Mouse (Mus musculus): ENCODE results near the gene Pias3. TPM values are rescaled to one million over a fixed set of nuclear protein-coding genes. Genes with fewer than 3 reads are reported as not detected.
A peak's percentile ranks its signal among the peaks of the same experiment; 100 is the strongest.
"Not testable (repeated sequence)": the region's sequence is repeated elsewhere in the genome, so short reads cannot be mapped to it uniquely, and the experiment has no call there.

The Pias3 gene
- polyA plus RNA-seq, 1 experiment from 2014 or later: 26.9 TPM

- H3K4me3 ChIP-seq (ENCODE audit: low read depth, low read length): peak overlapping the region; percentile 92
- peaks cover 25% of the 10 kb centered on the region for H3K4me1 ChIP-seq (ENCODE audit: control insufficient read depth, insufficient read depth, low read length)
- H3K36me3 ChIP-seq (ENCODE audit: control insufficient read depth, insufficient read depth, low read length): no peaks in the 10 kb centered on the region
- H3K9me3 ChIP-seq (replicated peaks; ENCODE audit: control insufficient read depth, low read length): no peaks in the 10 kb centered on the region
- H3K27ac ChIP-seq (ENCODE audit: low read depth, low read length): peak overlapping the region; percentile 78; the same call in 1 of the 2 replicates
- no peak for ATAC-seq (replicated peaks; ENCODE audit: insufficient number of reproducible peaks, low FRiP score, low TSS enrichment)
- H3K9ac ChIP-seq (ENCODE audit: low read depth, low read length): peak overlapping the region; percentile 92
- 51% methylated on average over 7 of the region's 7 CpGs for WGBS (ENCODE audit: insufficient replicate concordance)
- H3K27me3 ChIP-seq (ENCODE audit: control insufficient read depth, insufficient read depth, low read length): no peaks in the 10 kb centered on the region
- peak overlapping the region; percentile 76 for H3K4me2 ChIP-seq
Measured at GRCm38 (mm10) chr3:96728634-96729402, 32.6 kb downstream of the Pias3 start.

GRCm38 (mm10) chr3:96729403-96729784 is 33.2 kb downstream of the Pias3 start:
- Histone ChIP-seq H3K4me2 (peak overlapping the region; percentile 76; the same call in 1 of the 2 replicates), H3K36me3 (ENCODE audit: control insufficient read depth, insufficient read depth, low read length) (no peaks in the 10 kb centered on the region), H3K9me3 (replicated peaks; ENCODE audit: control insufficient read depth, low read length) (no peaks in the 10 kb centered on the region), H3K9ac (ENCODE audit: low read depth, low read length) (no peak overlapping the region), H3K27me3 (ENCODE audit: control insufficient read depth, insufficient read depth, low read length) (no peaks in the 10 kb centered on the region), H3K4me3 (ENCODE audit: low read depth, low read length) (no peak overlapping the region; the same call in 1 of the 2 replicates), H3K27ac (ENCODE audit: low read depth, low read length) (no peak overlapping the region), H3K4me1 (ENCODE audit: control insufficient read depth, insufficient read depth, low read length) (peaks cover 25% of the 10 kb centered on the region)
- no peak for ATAC-seq (replicated peaks; ENCODE audit: insufficient number of reproducible peaks, low FRiP score, low TSS enrichment)
- WGBS (ENCODE audit: insufficient replicate concordance): 36% methylated on average over 3 of the region's 3 CpGs

- no peaks in the 10 kb centered on the region for H3K27me3 ChIP-seq (ENCODE audit: control insufficient read depth, insufficient read depth, low read length)
- H3K27ac ChIP-seq (ENCODE audit: low read depth, low read length): no peak overlapping the region
- no peak overlapping the region for H3K4me3 ChIP-seq (ENCODE audit: low read depth, low read length)
- H3K9ac ChIP-seq (ENCODE audit: low read depth, low read length): no peak overlapping the region
- peaks cover 25% of the 10 kb centered on the region for H3K4me1 ChIP-seq (ENCODE audit: control insufficient read depth, insufficient read depth, low read length)
- H3K4me2 ChIP-seq: no peak overlapping the region
- H3K9me3 ChIP-seq (replicated peaks; ENCODE audit: control insufficient read depth, low read length): no peaks in the 10 kb centered on the region
- H3K36me3 ChIP-seq (ENCODE audit: control insufficient read depth, insufficient read depth, low read length): no peaks in the 10 kb centered on the region
- WGBS (ENCODE audit: insufficient replicate concordance): 58% methylated on average over 5 of the region's 5 CpGs
- ATAC-seq (replicated peaks; ENCODE audit: insufficient number of reproducible peaks, low FRiP score, low TSS enrichment): no peak
Measured at GRCm38 (mm10) chr3:96730785-96731184, 34.6 kb downstream of the Pias3 start.

- no peak overlapping the region for H3K4me2 ChIP-seq
- H3K36me3 ChIP-seq (ENCODE audit: control insufficient read depth, insufficient read depth, low read length): no peaks in the 10 kb centered on the region
- 84% methylated on average over 1 of the region's 1 CpGs for WGBS (ENCODE audit: insufficient replicate concordance)
- H3K4me3 ChIP-seq (ENCODE audit: low read depth, low read length): no peak overlapping the region
- ATAC-seq (replicated peaks; ENCODE audit: insufficient number of reproducible peaks, low FRiP score, low TSS enrichment): no peak
- H3K4me1 ChIP-seq (ENCODE audit: control insufficient read depth, insufficient read depth, low read length): peaks cover 21% of the 10 kb centered on the region
- H3K9ac ChIP-seq (ENCODE audit: low read depth, low read length): no peak overlapping the region
- H3K27ac ChIP-seq (ENCODE audit: low read depth, low read length): no peak overlapping the region
- no peaks in the 10 kb centered on the region for H3K9me3 ChIP-seq (replicated peaks; ENCODE audit: control insufficient read depth, low read length)
- no peaks in the 10 kb centered on the region for H3K27me3 ChIP-seq (ENCODE audit: control insufficient read depth, insufficient read depth, low read length)
Measured at GRCm38 (mm10) chr3:96733984-96734383, 37.8 kb downstream of the Pias3 start.

GRCm38 (mm10) chr3:96735200-96735599 is 39.0 kb downstream of the Pias3 start:
- no peak overlapping the region for H3K27ac ChIP-seq (ENCODE audit: low read depth, low read length)
- H3K36me3 ChIP-seq (ENCODE audit: control insufficient read depth, insufficient read depth, low read length): no peaks in the 10 kb centered on the region
- no peaks in the 10 kb centered on the region for H3K9me3 ChIP-seq (replicated peaks; ENCODE audit: control insufficient read depth, low read length)
- no peak overlapping the region for H3K9ac ChIP-seq (ENCODE audit: low read depth, low read length)
- H3K4me3 ChIP-seq (ENCODE audit: low read depth, low read length): no peak overlapping the region
- H3K4me2 ChIP-seq: no peak overlapping the region
- H3K27me3 ChIP-seq (ENCODE audit: control insufficient read depth, insufficient read depth, low read length): no peaks in the 10 kb centered on the region
- peaks cover 13% of the 10 kb centered on the region for H3K4me1 ChIP-seq (ENCODE audit: control insufficient read depth, insufficient read depth, low read length)
- WGBS (ENCODE audit: insufficient replicate concordance): 77% methylated on average over 2 of the region's 2 CpGs
- ATAC-seq (replicated peaks; ENCODE audit: insufficient number of reproducible peaks, low FRiP score, low TSS enrichment): no peak

GRCm38 (mm10) chr3:96737013-96737740 is 41.0 kb downstream of the Pias3 start:
- H3K27me3 ChIP-seq (ENCODE audit: control insufficient read depth, insufficient read depth, low read length): no peaks in the 10 kb centered on the region
- ATAC-seq (replicated peaks; ENCODE audit: insufficient number of reproducible peaks, low FRiP score, low TSS enrichment): no peak
- peaks cover 5% of the 10 kb centered on the region for H3K4me1 ChIP-seq (ENCODE audit: control insufficient read depth, insufficient read depth, low read length)
- no peak overlapping the region for H3K27ac ChIP-seq (ENCODE audit: low read depth, low read length)
- no peak overlapping the region for H3K4me3 ChIP-seq (ENCODE audit: low read depth, low read length)
- H3K9me3 ChIP-seq (replicated peaks; ENCODE audit: control insufficient read depth, low read length): no peaks in the 10 kb centered on the region
- H3K9ac ChIP-seq (ENCODE audit: low read depth, low read length): no peak overlapping the region
- H3K36me3 ChIP-seq (ENCODE audit: control insufficient read depth, insufficient read depth, low read length): no peaks in the 10 kb centered on the region
- H3K4me2 ChIP-seq: no peak overlapping the region
- 43% methylated on average over 1 of the region's 1 CpGs for WGBS (ENCODE audit: insufficient replicate concordance)

- H3K36me3 ChIP-seq (ENCODE audit: control insufficient read depth, insufficient read depth, low read length): no peaks in the 10 kb centered on the region
- ATAC-seq (replicated peaks; ENCODE audit: insufficient number of reproducible peaks, low FRiP score, low TSS enrichment): no peak
- WGBS (ENCODE audit: insufficient replicate concordance): 84% methylated on average over 1 of the region's 1 CpGs
Measured at GRCm38 (mm10) chr3:96737995-96738394, 41.8 kb downstream of the Pias3 start.

GRCm38 (mm10) chr3:96740279-96740678 is 44.1 kb downstream of the Pias3 start:
- not testable (repeated sequence) for H3K9ac ChIP-seq (ENCODE audit: low read depth, low read length); H3K36me3 ChIP-seq (ENCODE audit: control insufficient read depth, insufficient read depth, low read length); H3K9me3 ChIP-seq (replicated peaks; ENCODE audit: control insufficient read depth, low read length); H3K4me3 ChIP-seq (ENCODE audit: low read depth, low read length); H3K27ac ChIP-seq (ENCODE audit: low read depth, low read length); H3K4me1 ChIP-seq (ENCODE audit: control insufficient read depth, insufficient read depth, low read length); ATAC-seq (replicated peaks; ENCODE audit: insufficient number of reproducible peaks, low FRiP score, low TSS enrichment); H3K4me2 ChIP-seq; H3K27me3 ChIP-seq (ENCODE audit: control insufficient read depth, insufficient read depth, low read length)

More at GRCm38 (mm10) chr3:96737995-96738394, 41.8 kb downstream of the Pias3 start:
- Histone ChIP-seq H3K27ac (ENCODE audit: low read depth, low read length) (no peak overlapping the region), H3K4me2 (no peak overlapping the region), H3K9ac (ENCODE audit: low read depth, low read length) (no peak overlapping the region), H3K27me3 (ENCODE audit: control insufficient read depth, insufficient read depth, low read length) (no peaks in the 10 kb centered on the region), H3K9me3 (replicated peaks; ENCODE audit: control insufficient read depth, low read length) (no peaks in the 10 kb centered on the region), H3K4me3 (ENCODE audit: low read depth, low read length) (no peak overlapping the region), H3K4me1 (ENCODE audit: control insufficient read depth, insufficient read depth, low read length) (peaks cover 5% of the 10 kb centered on the region)
